Mouse (Mus musculus) erythroblast, embryonic 14.5 days (primary cell): ENCODE measurements around the gene Lpcat4.

Source experiments
- GATA1 ChIP-seq: IDR thresholded peaks from 2 replicates; pipeline ENCODE4 v1.6.1; 2012; ENCODE audit warnings: low read length, inconsistent platforms, mixed read lengths
- TAL1 ChIP-seq: IDR thresholded peaks from 3 replicates; pipeline ENCODE4 v1.6.1; 2012; ENCODE audit warnings: low read length, inconsistent platforms, mixed read lengths

DNA sequence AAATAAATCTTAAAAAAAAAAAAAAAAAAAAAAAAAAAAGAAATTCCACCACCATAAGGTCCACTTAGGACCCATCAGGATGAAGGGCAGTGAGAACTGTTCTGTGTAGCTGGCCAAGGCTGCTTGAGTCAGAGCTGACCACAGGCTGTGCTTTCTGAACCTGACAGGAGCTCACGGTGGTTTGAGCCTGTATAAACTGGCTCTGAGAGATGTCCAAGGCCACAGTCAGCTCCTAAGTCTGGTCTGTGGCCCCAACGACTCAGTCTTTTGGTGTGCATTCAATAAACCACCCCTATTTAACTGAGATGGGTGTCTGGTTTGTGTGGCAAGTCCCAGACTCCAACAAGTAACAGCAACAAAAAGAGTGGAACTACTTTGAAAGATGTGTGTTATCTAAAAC is 2.6 kb upstream of the Lpcat4 start:
- TF ChIP-seq GATA1 (no peak), TAL1 (no peak)
